Mouse (Mus musculus): ENCODE measurements at regions not wholly inside any gene's neighbourhood (a gene's known extent, or its start where the extent isn't known, plus 50 kb on each side); places are given as distances from the start of the nearest gene placed in this dataset.

DNA sequence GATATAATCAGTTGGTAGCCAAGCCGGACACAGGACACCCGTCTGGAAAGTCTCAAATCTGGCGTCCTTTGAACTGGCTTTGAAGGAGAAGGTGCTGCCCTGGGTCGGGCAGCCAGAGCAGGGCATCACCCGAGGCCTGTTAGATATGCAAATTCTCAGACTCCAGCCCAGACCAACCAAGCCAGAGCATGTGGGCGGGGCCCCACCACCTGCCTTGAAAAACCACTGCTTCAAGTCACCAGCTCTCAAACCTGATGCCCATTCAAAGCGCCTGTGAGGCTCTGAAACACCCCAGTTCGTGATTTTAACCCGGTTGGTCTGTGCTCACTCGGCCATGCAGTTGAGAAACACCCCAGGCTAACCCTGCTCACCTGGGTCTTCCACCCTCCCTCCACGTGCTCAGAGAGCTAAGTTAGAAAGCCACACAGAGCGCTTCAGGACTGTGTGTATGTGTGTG, 101.6 kb downstream of the Utp6 start:
- 25% methylated on average over 12 of the region's 12 CpGs for WGBS
- Histone ChIP-seq H3K9me3 (ENCODE audit: control insufficient read depth, low read length) (no peaks in the 10 kb centered on the region), H3K27me3 (ENCODE audit: control insufficient read depth, insufficient read depth, low read length) (no peaks in the 10 kb centered on the region), H3K4me2 (replicated peaks; ENCODE audit: low read depth, low read length) (peak overlapping the region; percentile 19; the same call in 1 of the 2 replicates), H3K9ac (ENCODE audit: low read depth, low read length) (no peak overlapping the region), H3K4me1 (ENCODE audit: control insufficient read depth, insufficient read depth, low read length) (no peaks in the 10 kb centered on the region), H3K27ac (ENCODE audit: low read depth, low read length) (peak overlapping the region; percentile 37; the same call in 1 of the 2 replicates), H3K36me3 (ENCODE audit: control insufficient read depth, insufficient read depth, low read length) (no peaks in the 10 kb centered on the region), H3K4me3 (ENCODE audit: low read length) (no peak overlapping the region)
- peak; percentile 78; the same call in 1 of the 2 replicates for ATAC-seq (ENCODE audit: low FRiP score, low TSS enrichment)

GRCm38 (mm10) chr11:79856376-79856775, 105.8 kb downstream of the Utp6 start:
- ATAC-seq (ENCODE audit: low FRiP score, low TSS enrichment): no peak
- H3K9ac ChIP-seq (ENCODE audit: low read depth, low read length): no peak overlapping the region
- H3K9me3 ChIP-seq (ENCODE audit: control insufficient read depth, low read length): no peaks in the 10 kb centered on the region
- no peak overlapping the region for H3K27ac ChIP-seq (ENCODE audit: low read depth, low read length)
- WGBS: 78% methylated on average over 5 of the region's 5 CpGs
- no peaks in the 10 kb centered on the region for H3K4me1 ChIP-seq (ENCODE audit: control insufficient read depth, insufficient read depth, low read length)
- no peaks in the 10 kb centered on the region for H3K36me3 ChIP-seq (ENCODE audit: control insufficient read depth, insufficient read depth, low read length)
- no peak overlapping the region for H3K4me3 ChIP-seq (ENCODE audit: low read length)
- no peaks in the 10 kb centered on the region for H3K27me3 ChIP-seq (ENCODE audit: control insufficient read depth, insufficient read depth, low read length)
- no peak overlapping the region for H3K4me2 ChIP-seq (replicated peaks; ENCODE audit: low read depth, low read length)

DNA sequence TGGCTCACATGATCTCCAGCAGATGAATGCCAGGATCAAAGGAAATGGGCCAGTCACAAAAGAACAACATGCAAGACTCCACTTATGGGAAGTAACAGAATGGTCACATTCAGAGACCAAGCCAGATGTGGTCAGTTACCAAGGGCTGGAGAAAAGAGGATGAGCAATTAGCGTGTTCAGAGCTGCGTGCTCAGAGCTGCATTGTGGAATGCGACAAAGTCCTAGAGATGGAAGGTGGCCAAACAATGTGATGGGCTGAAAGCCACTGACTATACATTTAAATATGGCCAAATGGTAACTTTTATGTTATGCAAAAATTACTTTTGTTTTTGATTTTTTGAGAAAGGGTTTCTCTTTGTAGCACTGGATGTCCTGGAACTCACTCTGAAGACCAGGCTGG, 112.6 kb downstream of the Utp6 start:
- H3K27ac ChIP-seq (ENCODE audit: low read depth, low read length): no peak overlapping the region
- ATAC-seq (ENCODE audit: low FRiP score, low TSS enrichment): no peak
- no peak overlapping the region for H3K4me3 ChIP-seq (ENCODE audit: low read length)
- no peaks in the 10 kb centered on the region for H3K9me3 ChIP-seq (ENCODE audit: control insufficient read depth, low read length)
- no peaks in the 10 kb centered on the region for H3K4me1 ChIP-seq (ENCODE audit: control insufficient read depth, insufficient read depth, low read length)
- H3K9ac ChIP-seq (ENCODE audit: low read depth, low read length): no peak overlapping the region
- no peaks in the 10 kb centered on the region for H3K27me3 ChIP-seq (ENCODE audit: control insufficient read depth, insufficient read depth, low read length)
- no peaks in the 10 kb centered on the region for H3K36me3 ChIP-seq (ENCODE audit: control insufficient read depth, insufficient read depth, low read length)
- H3K4me2 ChIP-seq (replicated peaks; ENCODE audit: low read depth, low read length): no peak overlapping the region
- 91% methylated on average over 3 of the region's 3 CpGs for WGBS

- no peak overlapping the region for H3K27ac ChIP-seq (ENCODE audit: low read depth, low read length)
These were observed 117.8 kb downstream of the Utp6 start for GRCm38 (mm10) chr11:79844436-79844835.

DNA sequence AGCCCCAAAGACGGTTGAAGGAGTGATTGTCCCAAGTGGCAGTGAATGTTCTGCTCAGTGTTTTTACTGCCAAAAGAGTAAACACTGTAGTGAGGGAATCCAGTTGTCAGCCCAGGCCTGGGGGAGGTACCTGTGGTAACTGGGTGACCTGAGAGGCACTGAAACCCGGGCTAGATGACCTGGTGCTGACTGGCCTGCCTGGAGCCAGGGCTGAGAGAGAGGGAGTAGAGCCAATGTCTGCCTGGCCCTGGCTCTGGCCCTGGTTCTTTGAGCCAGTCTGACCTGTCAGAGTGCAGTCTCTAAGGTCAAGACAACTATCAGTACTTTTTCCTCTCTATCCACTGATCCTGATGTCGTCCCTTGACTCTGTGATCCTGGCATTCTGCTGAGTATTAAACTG, 119.2 kb downstream of the Utp6 start:
- ATAC-seq (ENCODE audit: low FRiP score, low TSS enrichment): no peak
- Histone ChIP-seq H3K27ac (ENCODE audit: low read depth, low read length) (no peak overlapping the region), H3K4me1 (ENCODE audit: control insufficient read depth, insufficient read depth, low read length) (0 out of 2 replicates have a peak, but pooled peaks cover 3% of the 10 kb centered on the region), H3K4me2 (replicated peaks; ENCODE audit: low read depth, low read length) (no peak overlapping the region), H3K36me3 (ENCODE audit: control insufficient read depth, insufficient read depth, low read length) (no peaks in the 10 kb centered on the region), H3K4me3 (ENCODE audit: low read length) (no peak overlapping the region), H3K9me3 (ENCODE audit: control insufficient read depth, low read length) (no peaks in the 10 kb centered on the region), H3K9ac (ENCODE audit: low read depth, low read length) (no peak overlapping the region), H3K27me3 (ENCODE audit: control insufficient read depth, insufficient read depth, low read length) (no peaks in the 10 kb centered on the region)
- WGBS: 46% methylated on average over 3 of the region's 3 CpGs

More at GRCm38 (mm10) chr11:79844436-79844835, 117.8 kb downstream of the Utp6 start:
- 88% methylated on average over 4 of the region's 4 CpGs for WGBS
- H3K36me3 ChIP-seq (ENCODE audit: control insufficient read depth, insufficient read depth, low read length): no peaks in the 10 kb centered on the region
- no peak overlapping the region for H3K4me2 ChIP-seq (replicated peaks; ENCODE audit: low read depth, low read length)
- H3K9ac ChIP-seq (ENCODE audit: low read depth, low read length): no peak overlapping the region
- no peaks in the 10 kb centered on the region for H3K27me3 ChIP-seq (ENCODE audit: control insufficient read depth, insufficient read depth, low read length)
- H3K9me3 ChIP-seq (ENCODE audit: control insufficient read depth, low read length): no peaks in the 10 kb centered on the region
- no peak for ATAC-seq (ENCODE audit: low FRiP score, low TSS enrichment)
- 0 out of 2 replicates have a peak, but pooled peaks cover 3% of the 10 kb centered on the region for H3K4me1 ChIP-seq (ENCODE audit: control insufficient read depth, insufficient read depth, low read length)
- no peak overlapping the region for H3K4me3 ChIP-seq (ENCODE audit: low read length)

GRCm38 (mm10) chr11:79839973-79840372, 122.2 kb downstream of the Utp6 start:
- no peaks in the 10 kb centered on the region for H3K27me3 ChIP-seq (ENCODE audit: control insufficient read depth, insufficient read depth, low read length)
- no peak for ATAC-seq (ENCODE audit: low FRiP score, low TSS enrichment)
- 0 out of 2 replicates have a peak, but pooled peaks cover 3% of the 10 kb centered on the region for H3K4me1 ChIP-seq (ENCODE audit: control insufficient read depth, insufficient read depth, low read length)
- H3K27ac ChIP-seq (ENCODE audit: low read depth, low read length): no peak overlapping the region
- H3K4me2 ChIP-seq (replicated peaks; ENCODE audit: low read depth, low read length): no peak overlapping the region
- no peaks in the 10 kb centered on the region for H3K36me3 ChIP-seq (ENCODE audit: control insufficient read depth, insufficient read depth, low read length)
- H3K9ac ChIP-seq (ENCODE audit: low read depth, low read length): no peak overlapping the region
- no peak overlapping the region for H3K4me3 ChIP-seq (ENCODE audit: low read length)
- H3K9me3 ChIP-seq (ENCODE audit: control insufficient read depth, low read length): no peaks in the 10 kb centered on the region
- 86% methylated on average over 6 of the region's 6 CpGs for WGBS

DNA sequence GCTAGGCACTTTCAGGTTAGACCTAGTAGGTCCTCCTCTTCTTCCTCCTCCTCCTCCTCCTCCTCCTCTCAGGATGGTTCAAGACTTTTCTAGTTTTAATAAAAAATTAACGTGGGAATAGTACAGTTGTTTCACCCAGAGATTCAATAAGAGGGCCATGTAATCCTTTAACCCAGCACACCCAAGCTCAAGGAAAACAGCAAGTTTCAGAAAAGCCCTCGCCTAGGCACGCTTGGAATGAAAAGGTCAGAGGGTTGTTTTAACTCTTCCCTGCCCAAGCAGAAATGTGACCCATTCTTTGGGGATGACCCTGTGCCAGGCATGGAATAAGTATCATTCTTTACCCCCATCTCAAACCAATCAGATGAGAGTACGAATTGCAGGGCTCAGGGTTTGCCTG, 124.1 kb downstream of the Utp6 start:
- 49% methylated on average over 4 of the region's 4 CpGs for WGBS
- Histone ChIP-seq H3K4me2 (replicated peaks; ENCODE audit: low read depth, low read length) (no peak overlapping the region), H3K4me1 (ENCODE audit: control insufficient read depth, insufficient read depth, low read length) (0 out of 2 replicates have a peak, but pooled peaks cover 3% of the 10 kb centered on the region), H3K36me3 (ENCODE audit: control insufficient read depth, insufficient read depth, low read length) (no peaks in the 10 kb centered on the region), H3K9ac (ENCODE audit: low read depth, low read length) (no peak overlapping the region), H3K9me3 (ENCODE audit: control insufficient read depth, low read length) (no peaks in the 10 kb centered on the region), H3K4me3 (ENCODE audit: low read length) (no peak overlapping the region), H3K27ac (ENCODE audit: low read depth, low read length) (no peak overlapping the region), H3K27me3 (ENCODE audit: control insufficient read depth, insufficient read depth, low read length) (no peaks in the 10 kb centered on the region)
- no peak for ATAC-seq (ENCODE audit: low FRiP score, low TSS enrichment)

- Histone ChIP-seq H3K27ac (ENCODE audit: low read depth, low read length) (no peak overlapping the region), H3K9ac (ENCODE audit: low read depth, low read length) (no peak overlapping the region), H3K4me2 (replicated peaks; ENCODE audit: low read depth, low read length) (no peak overlapping the region), H3K36me3 (ENCODE audit: control insufficient read depth, insufficient read depth, low read length) (no peaks in the 10 kb centered on the region), H3K9me3 (ENCODE audit: control insufficient read depth, low read length) (no peaks in the 10 kb centered on the region), H3K4me3 (ENCODE audit: low read length) (no peak overlapping the region), H3K27me3 (ENCODE audit: control insufficient read depth, insufficient read depth, low read length) (no peaks in the 10 kb centered on the region), H3K4me1 (ENCODE audit: control insufficient read depth, insufficient read depth, low read length) (no peaks in the 10 kb centered on the region)
- 67% methylated on average over 6 of the region's 6 CpGs for WGBS
- no peak for ATAC-seq (ENCODE audit: low FRiP score, low TSS enrichment)
These were observed 124.9 kb downstream of the Utp6 start for GRCm38 (mm10) chr11:79837076-79837990.

- Histone ChIP-seq H3K9me3 (ENCODE audit: control insufficient read depth, low read length) (no peaks in the 10 kb centered on the region), H3K4me2 (replicated peaks; ENCODE audit: low read depth, low read length) (no peak overlapping the region), H3K36me3 (ENCODE audit: control insufficient read depth, insufficient read depth, low read length) (no peaks in the 10 kb centered on the region), H3K4me3 (ENCODE audit: low read length) (no peak overlapping the region), H3K27me3 (ENCODE audit: control insufficient read depth, insufficient read depth, low read length) (no peaks in the 10 kb centered on the region), H3K4me1 (ENCODE audit: control insufficient read depth, insufficient read depth, low read length) (no peaks in the 10 kb centered on the region), H3K27ac (ENCODE audit: low read depth, low read length) (no peak overlapping the region), H3K9ac (ENCODE audit: low read depth, low read length) (no peak overlapping the region)
- 87% methylated on average over 7 of the region's 7 CpGs for WGBS
- no peak for ATAC-seq (ENCODE audit: low FRiP score, low TSS enrichment)
These were observed 126.3 kb downstream of the Utp6 start for GRCm38 (mm10) chr11:79835873-79836272.
